12 mouse cellular contexts compared by ENCODE assay signal in the genomic region with DNA sequence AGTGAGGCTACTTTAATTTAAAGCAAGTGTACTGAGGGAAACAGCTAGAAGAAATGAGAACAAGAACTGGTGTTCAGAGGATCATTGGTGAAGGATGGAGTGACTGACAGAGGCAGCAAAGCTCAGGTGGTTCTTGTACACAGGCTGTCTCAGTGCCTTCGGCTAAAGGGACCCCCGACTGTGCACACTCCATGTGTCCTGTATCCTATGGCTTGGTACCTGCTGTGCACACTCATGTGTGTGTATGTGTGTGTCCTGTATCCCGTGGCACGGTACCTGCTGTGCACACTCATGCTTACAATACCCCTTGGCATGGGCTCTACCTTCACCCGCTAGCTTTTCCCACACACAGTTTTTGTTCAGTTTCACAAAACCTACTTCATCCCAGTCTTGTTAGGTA.
"Had no signal": no experiment of that assay in that cellular context is flagged by ENCODE, and none has a peak within 500 bp of the region (broad histone marks: within the 10 kb centered on the region; RNA-seq: fewer than 3 reads in every experiment).

No protein-coding gene starts in this region.

- H3K27me3 ChIP-seq: limb, embryonic 15.5 days; liver, embryonic 12.5 days; midbrain, embryonic 12.5 days; neural tube, embryonic 12.5 days had no signal

- H3K36me3 ChIP-seq: limb, embryonic 15.5 days; liver, embryonic 12.5 days; midbrain, embryonic 12.5 days; neural tube, embryonic 12.5 days had no signal

- H3K4me3 ChIP-seq: limb, embryonic 15.5 days; liver, embryonic 12.5 days; midbrain, embryonic 12.5 days; neural tube, embryonic 12.5 days had no signal

- DNase-seq: kidney, postnatal 14 days; layer of hippocampus, adult 9-11 months; layer of hippocampus, postnatal 36 days; lung, embryonic 14.5 days; lung, postnatal 10 days; lung, postnatal 4 days; thymus, postnatal 4 days had no signal

- ATAC-seq: liver, embryonic 12.5 days had no signal

- H3K4me1 ChIP-seq: liver, embryonic 12.5 days had no signal

- H3K27ac ChIP-seq: limb, embryonic 15.5 days; liver, embryonic 12.5 days; midbrain, embryonic 12.5 days; neural tube, embryonic 12.5 days; stomach, postnatal 0 days had no signal

- H3K4me2 ChIP-seq: limb, embryonic 15.5 days; liver, embryonic 12.5 days; lung, embryonic 14.5 days; midbrain, embryonic 12.5 days; neural tube, embryonic 12.5 days had no signal

- H3K9ac ChIP-seq: limb, embryonic 15.5 days; liver, embryonic 12.5 days; lung, embryonic 14.5 days; midbrain, embryonic 12.5 days; neural tube, embryonic 12.5 days had no signal

- H3K9me3 ChIP-seq: limb, embryonic 15.5 days; liver, embryonic 12.5 days; midbrain, embryonic 12.5 days; neural tube, embryonic 12.5 days had no signal
